Mouse (Mus musculus): Measurements from ENCODE around the gene Tead2.

DNA sequence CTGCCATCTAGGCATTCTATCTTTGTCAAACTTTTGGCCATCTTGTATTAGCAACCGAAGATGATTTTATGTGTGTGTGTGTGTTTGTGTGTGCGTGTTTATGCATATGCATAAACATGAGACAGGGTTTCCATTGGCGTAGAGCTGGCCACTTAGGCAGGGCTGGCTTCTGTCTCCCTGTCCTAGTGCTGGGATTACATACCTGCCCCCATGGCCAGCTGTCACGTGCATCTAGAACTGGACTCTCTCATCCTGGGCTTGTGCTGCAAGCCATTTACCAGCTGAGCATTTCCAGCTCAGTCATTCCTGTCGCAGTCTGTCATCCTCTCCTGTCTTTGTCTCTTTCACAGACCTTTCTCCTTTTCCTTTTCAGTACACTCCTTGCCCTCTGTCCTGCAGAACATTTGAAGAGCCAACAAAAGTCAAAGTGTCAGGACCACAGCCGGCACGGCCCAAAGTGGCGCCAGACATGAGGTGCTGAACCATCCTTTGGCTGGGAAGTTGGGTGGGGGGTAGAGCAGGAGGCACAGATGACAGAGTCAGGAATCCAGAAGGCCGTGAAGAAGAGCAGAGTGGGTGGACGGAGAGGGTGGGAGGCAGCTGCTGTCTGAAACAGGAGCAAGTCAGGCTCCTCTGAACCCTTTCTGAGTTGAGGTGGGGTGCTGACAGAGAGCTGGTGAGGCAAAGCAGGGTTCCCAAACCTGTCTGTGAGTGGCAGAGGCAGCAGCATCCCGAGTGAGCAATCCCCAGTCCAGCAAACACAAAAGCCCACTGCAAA is 41.7 kb downstream of the Tead2 start:
- TF ChIP-seq POLR2A (IDR thresholded peaks at IDR 0.05; ENCODE audit: borderline replicate concordance, insufficient read depth, low read length) (no peak), CTCF (IDR thresholded peaks at IDR 0.05; ENCODE audit: borderline replicate concordance, insufficient read depth, low read depth, low read length) (no peak)
